Mouse (Mus musculus) CH12.LX (cell line): ENCODE data around the gene Gfra4.

Experiments used
- CHD2 ChIP-seq: IDR thresholded peaks from 2 replicates; pipeline ENCODE4 v1.6.1; 2011; ENCODE audit warnings: low read length, improper control_type of control experiment
- CTCF ChIP-seq, 2 experiments: IDR thresholded peaks in 1 of 2; conservative IDR thresholded peaks in 1 of 2; 2 replicates each; pipeline ENCODE4 v1.5.1; 2011 to 2012; ENCODE audit warnings: low read depth in 2 of 2, low read length in 2 of 2, improper control_type of control experiment in 1 of 2, inconsistent platforms in 1 of 2, mild to moderate bottlenecking in 1 of 2, moderate library complexity in 1 of 2
- E2F4 ChIP-seq: IDR thresholded peaks from 2 replicates; pipeline ENCODE4 v1.6.1; 2011; ENCODE audit warnings: low read depth, low read length, improper control_type of control experiment; ENCODE audit not compliant: insufficient replicate concordance
- ETS1 ChIP-seq: conservative IDR thresholded peaks from 2 replicates; pipeline ENCODE4 v1.6.1; 2012; ENCODE audit warnings: low read depth, mild to moderate bottlenecking, inconsistent platforms, low read length, improper control_type of control experiment, moderate library complexity
- MYC ChIP-seq: IDR thresholded peaks from 2 replicates; pipeline ENCODE4 v1.6.1; 2011; ENCODE audit warnings: low read depth, mild to moderate bottlenecking, improper control_type of control experiment, low read length
- POLR2A ChIP-seq: IDR thresholded peaks from 2 replicates; pipeline ENCODE4 v1.6.1; 2011; ENCODE audit warnings: low read depth, mild to moderate bottlenecking, improper control_type of control experiment, low read length
- SMC3 ChIP-seq: IDR thresholded peaks from 2 replicates; pipeline ENCODE4 v1.6.1; 2011; ENCODE audit warnings: low read depth, low read length, improper control_type of control experiment
- TCF12 ChIP-seq: IDR thresholded peaks from 2 replicates; pipeline ENCODE4 v1.6.1; 2014; ENCODE audit warnings: low read depth, mild to moderate bottlenecking, inconsistent platforms, low read length, improper control_type of control experiment
- USF1 ChIP-seq: IDR thresholded peaks from 2 replicates; pipeline ENCODE4 v1.6.1; 2014; ENCODE audit warnings: low read depth, mild to moderate bottlenecking, inconsistent platforms, low read length, improper control_type of control experiment
- USF2 ChIP-seq: conservative IDR thresholded peaks from 2 replicates; pipeline ENCODE4 v1.6.1; 2011; ENCODE audit warnings: low read depth, low read length, improper control_type of control experiment

GRCm38 (mm10) chr2:131055631-131056030, 12.7 kb upstream of the Gfra4 start:
- TF ChIP-seq USF1 (no peak), MYC (no peak), POLR2A (no peak), E2F4 (no peak), CTCF (conservative IDR thresholded peaks at IDR 0.05 in 1 of 2, IDR thresholded peaks at IDR 0.05 in 1 of 2; ENCODE audit: low read depth in 2 of 2, low read length in 2 of 2) (peak; percentile 56 to 75), CHD2 (no peak), SMC3 (peak; percentile 48), USF2 (no peak), ETS1 (no peak), TCF12 (no peak)
